Mouse (Mus musculus): ENCODE data around the gene Prss32. TPM values are rescaled to one million over a fixed set of nuclear protein-coding genes. Genes with fewer than 3 reads are reported as not detected.
"Not testable (repeated sequence)": the region's sequence is repeated elsewhere in the genome, so short reads cannot be mapped to it uniquely, and the experiment has no call there.

Prss32 gene
- polyA plus RNA-seq, 1 experiment from 2014 or later = not detected

GRCm38 (mm10) chr17:23850853-23851749, 7.4 kb downstream of the Prss32 start:
- ATAC-seq (ENCODE audit: low FRiP score) = no peak
- H3K4me1 ChIP-seq = no peaks in the 10 kb centered on the region
- no peaks in the 10 kb centered on the region for H3K9me3 ChIP-seq
- no peak overlapping the region for H3K9ac ChIP-seq
- H3K27me3 ChIP-seq = peaks cover 5% of the 10 kb centered on the region; the same call in 1 of the 2 replicates
- H3K4me3 ChIP-seq (replicated peaks) = no peak overlapping the region
- no peaks in the 10 kb centered on the region for H3K36me3 ChIP-seq (replicated peaks)
- 0 out of 2 replicates have a peak overlapping the region, but pooled peaks have one; percentile 50 for H3K27ac ChIP-seq
- 61% methylated on average over 18 of the region's 19 CpGs for WGBS
- H3K4me2 ChIP-seq = no peak overlapping the region

- Histone ChIP-seq H3K9ac (no peak overlapping the region), H3K4me1 (no peaks in the 10 kb centered on the region), H3K27ac (no peak overlapping the region), H3K4me3 (replicated peaks) (no peak overlapping the region), H3K36me3 (replicated peaks) (no peaks in the 10 kb centered on the region), H3K27me3 (no peaks in the 10 kb centered on the region; the same call in 1 of the 2 replicates), H3K4me2 (no peak overlapping the region), H3K9me3 (no peaks in the 10 kb centered on the region)
- WGBS = 32% methylated on average over 5 of the region's 5 CpGs
- ATAC-seq (ENCODE audit: low FRiP score) = 0 out of 2 replicates have a peak, but pooled peaks have one; percentile 9
Observed at GRCm38 (mm10) chr17:23853292-23853691, 9.6 kb downstream of the Prss32 start.

- ATAC-seq (ENCODE audit: low FRiP score) = no peak
- WGBS = 89% methylated on average over 10 of the region's 10 CpGs
- no peaks in the 10 kb centered on the region for H3K9me3 ChIP-seq
- no peak overlapping the region for H3K27ac ChIP-seq
- no peak overlapping the region for H3K9ac ChIP-seq
- H3K4me3 ChIP-seq (replicated peaks) = no peak overlapping the region
- no peaks in the 10 kb centered on the region; the same call in 1 of the 2 replicates for H3K27me3 ChIP-seq
- no peaks in the 10 kb centered on the region for H3K4me1 ChIP-seq
- H3K36me3 ChIP-seq (replicated peaks) = no peaks in the 10 kb centered on the region
- no peak overlapping the region for H3K4me2 ChIP-seq
Observed at GRCm38 (mm10) chr17:23854229-23854765, 10.6 kb downstream of the Prss32 start.

- H3K4me1 ChIP-seq = no peaks in the 10 kb centered on the region
- no peak overlapping the region for H3K4me2 ChIP-seq
- ATAC-seq (ENCODE audit: low FRiP score) = no peak
- 85% methylated on average over 6 of the region's 6 CpGs for WGBS
- H3K36me3 ChIP-seq (replicated peaks) = no peaks in the 10 kb centered on the region
- no peak overlapping the region for H3K4me3 ChIP-seq (replicated peaks)
- no peak overlapping the region for H3K9ac ChIP-seq
- no peaks in the 10 kb centered on the region; the same call in 1 of the 2 replicates for H3K27me3 ChIP-seq
- no peaks in the 10 kb centered on the region for H3K9me3 ChIP-seq
- no peak overlapping the region for H3K27ac ChIP-seq
Observed at GRCm38 (mm10) chr17:23857193-23857592, 13.5 kb downstream of the Prss32 start.

- WGBS = 89% methylated on average over 2 of the region's 2 CpGs
- Histone ChIP-seq H3K36me3 (replicated peaks) (no peaks in the 10 kb centered on the region), H3K9me3 (no peaks in the 10 kb centered on the region), H3K4me1 (no peaks in the 10 kb centered on the region), H3K27me3 (no peaks in the 10 kb centered on the region; the same call in 1 of the 2 replicates), H3K9ac (no peak overlapping the region), H3K4me2 (no peak overlapping the region), H3K27ac (no peak overlapping the region), H3K4me3 (replicated peaks) (no peak overlapping the region)
- ATAC-seq (ENCODE audit: low FRiP score) = no peak
Observed at GRCm38 (mm10) chr17:23857913-23858312, 14.3 kb downstream of the Prss32 start.

- no peak overlapping the region for H3K4me2 ChIP-seq
- H3K9ac ChIP-seq = no peak overlapping the region
- no peaks in the 10 kb centered on the region for H3K27me3 ChIP-seq
- H3K9me3 ChIP-seq = no peaks in the 10 kb centered on the region
- 89% methylated on average over 4 of the region's 4 CpGs for WGBS
- ATAC-seq (ENCODE audit: low FRiP score) = no peak
- H3K4me1 ChIP-seq = no peaks in the 10 kb centered on the region
- no peaks in the 10 kb centered on the region for H3K36me3 ChIP-seq (replicated peaks)
- no peak overlapping the region for H3K4me3 ChIP-seq (replicated peaks)
- no peak overlapping the region for H3K27ac ChIP-seq
Observed at GRCm38 (mm10) chr17:23862926-23863325, 19.3 kb downstream of the Prss32 start.

GRCm38 (mm10) chr17:23867756-23868155, 24.1 kb downstream of the Prss32 start, which contains the start of gene Prss21:
Gene Prss21 (plus strand): TSS chr17:23868056.
- ATAC-seq (ENCODE audit: low FRiP score) = no peak
- no peak within 1 kb of the TSS for H3K9ac ChIP-seq
- H3K9me3 ChIP-seq = no peaks in the 10 kb centered on the region
- no peak within 1 kb of the TSS for H3K4me2 ChIP-seq
- no peak within 1 kb of the TSS for H3K27ac ChIP-seq
- no peaks in the 10 kb centered on the region for H3K4me1 ChIP-seq
- H3K36me3 ChIP-seq (replicated peaks) = no peaks in the 10 kb centered on the region
- no peak within 1 kb of the TSS for H3K4me3 ChIP-seq (replicated peaks)
- 88% methylated on average over 15 of the region's 15 CpGs for WGBS
- no peaks in the 10 kb centered on the region for H3K27me3 ChIP-seq

GRCm38 (mm10) chr17:23868513-23868912, 24.9 kb downstream of the Prss32 start:
- Histone ChIP-seq H3K27ac (no peak overlapping the region), H3K4me3 (replicated peaks) (no peak overlapping the region), H3K9me3 (no peaks in the 10 kb centered on the region), H3K4me2 (no peak overlapping the region), H3K9ac (no peak overlapping the region), H3K27me3 (no peaks in the 10 kb centered on the region), H3K36me3 (replicated peaks) (no peaks in the 10 kb centered on the region), H3K4me1 (no peaks in the 10 kb centered on the region)
- WGBS = 88% methylated on average over 11 of the region's 11 CpGs
- ATAC-seq (ENCODE audit: low FRiP score) = no peak

- Histone ChIP-seq H3K27ac (no peak overlapping the region), H3K4me2 (no peak overlapping the region), H3K9ac (no peak overlapping the region), H3K9me3 (no peaks in the 10 kb centered on the region), H3K27me3 (no peaks in the 10 kb centered on the region), H3K4me3 (replicated peaks) (no peak overlapping the region), H3K4me1 (no peaks in the 10 kb centered on the region), H3K36me3 (replicated peaks) (no peaks in the 10 kb centered on the region)
- ATAC-seq (ENCODE audit: low FRiP score) = no peak
- 43% methylated on average over 8 of the region's 8 CpGs for WGBS
Observed at GRCm38 (mm10) chr17:23873884-23874856, 30.5 kb downstream of the Prss32 start.

- H3K36me3 ChIP-seq (replicated peaks) = no peaks in the 10 kb centered on the region
Observed at GRCm38 (mm10) chr17:23876741-23877140, 33.1 kb downstream of the Prss32 start.

GRCm38 (mm10) chr17:23877166-23877565, 33.5 kb downstream of the Prss32 start:
- no peaks in the 10 kb centered on the region for H3K36me3 ChIP-seq (replicated peaks)
- no peak for ATAC-seq (ENCODE audit: low FRiP score)
- no peaks in the 10 kb centered on the region for H3K9me3 ChIP-seq
- no peaks in the 10 kb centered on the region for H3K4me1 ChIP-seq
- no peak overlapping the region for H3K4me3 ChIP-seq (replicated peaks)
- no peaks in the 10 kb centered on the region for H3K27me3 ChIP-seq
- no peak overlapping the region for H3K27ac ChIP-seq
- WGBS = 91% methylated on average over 2 of the region's 2 CpGs
- H3K4me2 ChIP-seq = no peak overlapping the region
- H3K9ac ChIP-seq = no peak overlapping the region

More at GRCm38 (mm10) chr17:23876741-23877140, 33.1 kb downstream of the Prss32 start:
- Histone ChIP-seq H3K4me2 (no peak overlapping the region), H3K4me3 (replicated peaks) (no peak overlapping the region), H3K27me3 (no peaks in the 10 kb centered on the region), H3K9me3 (no peaks in the 10 kb centered on the region), H3K27ac (no peak overlapping the region), H3K4me1 (no peaks in the 10 kb centered on the region), H3K9ac (no peak overlapping the region)
- ATAC-seq (ENCODE audit: low FRiP score) = no peak
- 54% methylated on average over 3 of the region's 3 CpGs for WGBS

GRCm38 (mm10) chr17:23880576-23880975, 36.9 kb downstream of the Prss32 start, which contains the start of the genes Dcpp1 and Dcpp2:
Gene Dcpp1 (plus strand): TSS chr17:23880876.
Gene Dcpp2 (plus strand): TSS chr17:23880880.
- ATAC-seq (ENCODE audit: low FRiP score); H3K36me3 ChIP-seq (replicated peaks); H3K9me3 ChIP-seq; H3K9ac ChIP-seq; H3K4me2 ChIP-seq; H3K27me3 ChIP-seq; H3K4me3 ChIP-seq (replicated peaks); H3K27ac ChIP-seq; H3K4me1 ChIP-seq: not testable (repeated sequence)
- 79% methylated on average over 4 of the region's 4 CpGs for WGBS

Measured in forebrain, embryonic 12.5 days (tissue).